Mouse (Mus musculus): ENCODE measurements around the gene Thap12. TPM values are rescaled to one million over a fixed set of nuclear protein-coding genes. Genes with fewer than 3 reads are reported as not detected.

Gene Thap12
- total and polyA plus RNA-seq, 2 experiments from 2014 or later: 37.8 to 48.6 TPM

DNA sequence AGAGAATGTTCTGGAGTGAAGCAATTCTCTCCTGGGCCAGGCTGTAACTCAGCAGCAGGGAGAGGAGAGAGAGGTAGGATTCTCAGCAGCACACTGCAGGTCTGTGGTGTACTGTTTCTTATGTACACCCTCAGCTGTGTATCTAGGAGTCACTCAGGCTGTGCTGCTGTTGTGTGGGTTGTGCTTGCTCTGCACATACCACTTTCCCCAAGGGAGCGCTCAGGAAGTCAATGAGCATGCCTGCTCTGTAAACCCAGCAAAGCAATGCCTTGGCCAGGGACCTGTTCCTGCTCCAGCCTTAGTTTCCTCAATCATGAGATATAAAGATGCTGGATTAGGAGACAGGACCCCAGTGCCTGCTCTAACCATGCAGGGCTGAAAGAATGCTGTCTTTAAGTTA is 25.1 kb downstream of the Thap12 start:
- WGBS: 77% methylated on average over 1 of the region's 1 CpGs
- no peak for ATAC-seq (ENCODE audit: insufficient read depth, low read depth)
- H3K4me2 ChIP-seq (ENCODE audit: low read depth, low read length): no peak overlapping the region
- DNase-seq (ENCODE audit: low spot score): no peak
- H3K9ac ChIP-seq (replicated peaks; ENCODE audit: low read depth, low read length): no peak overlapping the region
- no peak overlapping the region for H3K4me3 ChIP-seq (ENCODE audit: low read depth, low read length)
- no peaks in the 10 kb centered on the region for H3K36me3 ChIP-seq (replicated peaks; ENCODE audit: control insufficient read depth, insufficient read depth, low read length)
- H3K4me1 ChIP-seq (ENCODE audit: control insufficient read depth, insufficient read depth): no peaks in the 10 kb centered on the region
- peaks cover 12% of the 10 kb centered on the region; the same call in 1 of the 2 replicates for H3K27me3 ChIP-seq (ENCODE audit: control insufficient read depth, insufficient read depth, low read length)
- TF ChIP-seq CTCF (IDR thresholded peaks at IDR 0.05; ENCODE audit: low read depth) (no peak), EP300 (IDR thresholded peaks at IDR 0.05; ENCODE audit: low read depth) (no peak)
- H3K27ac ChIP-seq (ENCODE audit: low read depth): no peak overlapping the region
- H3K9me3 ChIP-seq (replicated peaks; ENCODE audit: control insufficient read depth, low read length): no peaks in the 10 kb centered on the region

- Histone ChIP-seq H3K4me1 (ENCODE audit: control insufficient read depth, insufficient read depth) (no peaks in the 10 kb centered on the region), H3K9me3 (replicated peaks; ENCODE audit: control insufficient read depth, low read length) (no peaks in the 10 kb centered on the region), H3K27me3 (ENCODE audit: control insufficient read depth, insufficient read depth, low read length) (peaks cover 12% of the 10 kb centered on the region; the same call in 1 of the 2 replicates), H3K27ac (ENCODE audit: low read depth) (no peak overlapping the region), H3K36me3 (replicated peaks; ENCODE audit: control insufficient read depth, insufficient read depth, low read length) (no peaks in the 10 kb centered on the region), H3K4me2 (ENCODE audit: low read depth, low read length) (no peak overlapping the region), H3K4me3 (ENCODE audit: low read depth, low read length) (no peak overlapping the region), H3K9ac (replicated peaks; ENCODE audit: low read depth, low read length) (no peak overlapping the region)
- TF ChIP-seq EP300 (IDR thresholded peaks at IDR 0.05; ENCODE audit: low read depth) (no peak), CTCF (IDR thresholded peaks at IDR 0.05; ENCODE audit: low read depth) (no peak)
- DNase-seq (ENCODE audit: low spot score): no peak
- 64% methylated on average over 3 of the region's 3 CpGs for WGBS
- ATAC-seq (ENCODE audit: insufficient read depth, low read depth): no peak
Measured at GRCm38 (mm10) chr7:98728499-98728898, 25.6 kb downstream of the Thap12 start.

- Histone ChIP-seq H3K4me1 (ENCODE audit: control insufficient read depth, insufficient read depth) (0 out of 2 replicates have a peak, but pooled peaks cover under 1% of the 10 kb centered on the region), H3K27ac (ENCODE audit: low read depth) (no peak overlapping the region), H3K4me3 (ENCODE audit: low read depth, low read length) (no peak overlapping the region), H3K9ac (replicated peaks; ENCODE audit: low read depth, low read length) (no peak overlapping the region), H3K4me2 (ENCODE audit: low read depth, low read length) (peak overlapping the region; percentile 34), H3K9me3 (replicated peaks; ENCODE audit: control insufficient read depth, low read length) (no peaks in the 10 kb centered on the region), H3K36me3 (replicated peaks; ENCODE audit: control insufficient read depth, insufficient read depth, low read length) (no peaks in the 10 kb centered on the region), H3K27me3 (ENCODE audit: control insufficient read depth, insufficient read depth, low read length) (peaks cover 12% of the 10 kb centered on the region; the same call in 1 of the 2 replicates)
- TF ChIP-seq CTCF (IDR thresholded peaks at IDR 0.05; ENCODE audit: low read depth) (no peak), EP300 (IDR thresholded peaks at IDR 0.05; ENCODE audit: low read depth) (no peak)
- DNase-seq (ENCODE audit: low spot score) (no peak), ATAC-seq (ENCODE audit: insufficient read depth, low read depth) (no peak)
- WGBS: 28% methylated on average over 19 of the region's 19 CpGs
Measured at GRCm38 (mm10) chr7:98729661-98730271, 26.9 kb downstream of the Thap12 start.

DNA sequence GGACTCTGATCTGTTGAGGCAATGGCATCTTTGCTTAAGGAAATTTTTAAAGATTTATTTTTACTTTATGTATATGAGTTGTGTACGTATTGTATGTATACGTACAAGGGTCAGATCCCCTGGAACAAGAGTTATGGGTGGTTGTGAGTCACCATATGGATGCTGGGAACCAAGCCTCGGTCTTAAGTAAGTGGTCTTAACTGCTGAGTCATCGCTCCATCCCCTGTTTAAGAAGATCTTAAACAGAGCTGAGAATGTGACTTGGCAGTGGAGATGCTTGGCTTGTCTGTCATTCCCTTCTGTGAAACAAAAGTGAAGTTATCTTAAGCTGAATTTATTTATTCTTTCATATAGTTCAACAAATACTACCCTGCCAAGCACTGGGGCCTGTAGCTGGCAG is 31.1 kb downstream of the Thap12 start:
- H3K4me3 ChIP-seq (ENCODE audit: low read depth, low read length): no peak overlapping the region
- no peak overlapping the region for H3K4me2 ChIP-seq (ENCODE audit: low read depth, low read length)
- WGBS: 91% methylated on average over 4 of the region's 4 CpGs
- H3K9me3 ChIP-seq (replicated peaks; ENCODE audit: control insufficient read depth, low read length): no peaks in the 10 kb centered on the region
- peaks cover 7% of the 10 kb centered on the region; the same call in 1 of the 2 replicates for H3K4me1 ChIP-seq (ENCODE audit: control insufficient read depth, insufficient read depth)
- no peaks in the 10 kb centered on the region for H3K36me3 ChIP-seq (replicated peaks; ENCODE audit: control insufficient read depth, insufficient read depth, low read length)
- H3K9ac ChIP-seq (replicated peaks; ENCODE audit: low read depth, low read length): no peak overlapping the region
- no peak for TF ChIP-seq CTCF (IDR thresholded peaks at IDR 0.05; ENCODE audit: low read depth)
- TF ChIP-seq EP300 (IDR thresholded peaks at IDR 0.05; ENCODE audit: low read depth): no peak
- DNase-seq (ENCODE audit: low spot score): no peak
- no peak overlapping the region for H3K27ac ChIP-seq (ENCODE audit: low read depth)
- no peak for ATAC-seq (ENCODE audit: insufficient read depth, low read depth)
- H3K27me3 ChIP-seq (ENCODE audit: control insufficient read depth, insufficient read depth, low read length): peaks cover 8% of the 10 kb centered on the region; the same call in 1 of the 2 replicates

GRCm38 (mm10) chr7:98734876-98735275 is 32.0 kb downstream of the Thap12 start:
- ATAC-seq (ENCODE audit: insufficient read depth, low read depth): peak; percentile 82
- 9% methylated on average over 10 of the region's 10 CpGs for WGBS
- Histone ChIP-seq H3K4me1 (ENCODE audit: control insufficient read depth, insufficient read depth) (peaks cover 7% of the 10 kb centered on the region; the same call in 1 of the 2 replicates), H3K9me3 (replicated peaks; ENCODE audit: control insufficient read depth, low read length) (no peaks in the 10 kb centered on the region), H3K27ac (ENCODE audit: low read depth) (no peak overlapping the region), H3K4me2 (ENCODE audit: low read depth, low read length) (peak overlapping the region; percentile 36; the same call in 1 of the 2 replicates), H3K27me3 (ENCODE audit: control insufficient read depth, insufficient read depth, low read length) (peaks cover 3% of the 10 kb centered on the region; the same call in 1 of the 2 replicates), H3K4me3 (ENCODE audit: low read depth, low read length) (no peak overlapping the region), H3K36me3 (replicated peaks; ENCODE audit: control insufficient read depth, insufficient read depth, low read length) (no peaks in the 10 kb centered on the region), H3K9ac (replicated peaks; ENCODE audit: low read depth, low read length) (no peak overlapping the region)
- DNase-seq (ENCODE audit: low spot score): peak; percentile 56
- TF ChIP-seq EP300 (IDR thresholded peaks at IDR 0.05; ENCODE audit: low read depth) (no peak), CTCF (IDR thresholded peaks at IDR 0.05; ENCODE audit: low read depth) (no peak)
